Mouse (Mus musculus) embryonic fibroblast, embryonic 13.5 days (primary cell): Measurements from ENCODE around the gene Spns2.

Source experiments
- CTCF ChIP-seq: IDR thresholded peaks from 2 replicates; pipeline ENCODE4 v1.5.1; 2011; ENCODE audit warnings: mild to moderate bottlenecking, control low read depth, low read length, moderate library complexity, borderline replicate concordance; ENCODE audit not compliant: insufficient read depth
- POLR2A ChIP-seq: IDR thresholded peaks from 2 replicates; pipeline ENCODE4 v1.6.1; 2011; ENCODE audit warnings: low read depth, mild to moderate bottlenecking, control low read depth, low read length, moderate library complexity

DNA sequence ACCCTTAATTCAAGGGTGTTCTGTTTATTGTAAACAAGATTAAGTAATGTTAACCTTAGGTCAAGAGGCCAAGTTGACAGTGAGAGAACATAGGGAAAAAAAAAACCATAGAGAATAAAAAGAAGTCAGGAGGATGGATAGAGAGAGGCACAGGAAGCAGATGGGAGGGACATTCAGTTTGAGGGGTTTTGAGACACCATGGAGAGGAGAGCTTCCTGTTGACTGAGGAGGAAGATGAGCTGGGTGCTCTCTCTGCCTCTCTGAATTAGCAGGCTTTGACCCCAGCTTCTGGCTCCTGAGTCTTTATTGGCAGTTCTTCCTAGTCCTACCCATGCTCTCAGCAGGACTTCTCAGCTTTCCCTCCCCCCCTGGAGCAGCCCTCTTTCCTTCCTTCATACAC lies 64.5 kb downstream of the Spns2 start:
- TF ChIP-seq POLR2A (no peak), CTCF (no peak)
